Mouse (Mus musculus) mesoderm, embryonic 11.5 days (tissue): ENCODE measurements at regions not wholly inside any gene's neighbourhood (a gene's known extent, or its start where the extent isn't known, plus 50 kb on each side); places are given as distances from the start of the nearest gene placed in this dataset.
A peak's percentile ranks its signal among the peaks of the same experiment; 100 is the strongest.

Source experiments
- DNase-seq: peaks from one replicate; pipeline ENCODE4 v3.0.0-alpha.2; 2012; ENCODE audit warnings: low read depth, low spot score

GRCm38 (mm10) chr5:85285856-85286255, 779.5 kb downstream of the Cenpc1 start:
- DNase-seq, result no peak

DNA sequence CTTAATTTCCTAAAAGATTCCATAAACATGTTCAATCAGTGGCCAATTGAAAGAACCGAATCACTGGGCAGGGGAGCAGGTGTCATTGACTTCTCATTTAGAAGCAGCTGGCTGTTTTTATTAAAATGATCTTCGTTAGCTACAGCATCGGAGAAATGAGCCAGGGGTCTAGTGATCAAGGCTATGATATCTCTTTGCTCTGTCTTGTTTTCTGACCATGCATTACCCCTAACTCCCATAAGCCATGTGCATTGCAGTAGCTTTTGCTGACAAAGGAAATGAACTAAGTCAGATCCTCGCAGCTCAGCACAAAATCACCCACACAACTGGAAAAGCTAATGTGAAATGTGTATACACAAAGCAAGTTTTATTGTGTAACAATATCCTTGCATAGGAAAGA, 816.9 kb downstream of the Cenpc1 start:
- DNase-seq, result no peak

DNA sequence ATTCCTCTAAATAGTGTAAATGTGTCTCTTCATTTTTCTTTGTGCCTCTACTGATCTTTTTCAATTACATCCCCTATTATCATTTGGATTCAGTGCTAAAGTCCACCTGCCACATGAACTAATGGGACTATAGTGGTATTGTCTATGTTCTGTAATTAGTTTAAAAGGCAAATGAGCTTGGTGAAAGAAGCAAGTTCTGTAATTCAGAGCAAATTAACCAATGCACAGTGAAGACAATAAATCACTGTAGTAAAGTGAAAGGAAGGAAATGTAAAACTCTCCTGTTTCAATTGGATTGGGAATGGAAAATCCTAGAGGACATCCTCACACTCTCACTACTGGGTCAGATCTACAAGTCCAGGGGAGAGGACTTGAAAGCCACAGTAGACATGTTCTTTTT, 823.2 kb upstream of the Epha5 start:
- no peak for DNase-seq

DNA sequence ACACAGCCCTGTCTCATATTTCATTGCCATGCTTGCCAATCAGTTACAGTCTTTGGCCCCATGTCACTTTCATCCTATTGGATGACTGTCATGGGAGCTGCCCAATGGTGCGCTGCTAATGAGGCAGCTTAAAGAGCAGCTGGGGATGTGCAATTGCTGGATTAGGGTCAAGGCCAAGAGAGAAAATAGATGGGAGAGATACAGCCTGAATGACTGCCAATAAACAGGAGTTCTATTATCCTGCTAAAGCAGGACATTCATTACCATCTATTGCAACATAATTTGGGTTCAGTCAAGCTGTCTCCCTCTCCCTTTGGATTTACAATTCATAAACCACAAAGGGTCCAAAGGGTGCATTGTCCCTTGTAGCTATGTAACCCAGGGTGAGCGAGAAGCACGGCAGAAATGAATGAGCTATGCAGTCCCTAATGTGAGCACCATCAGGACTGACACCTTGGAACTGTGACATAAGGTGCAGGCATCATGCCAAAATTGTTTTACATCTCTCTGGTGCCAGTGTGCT, 822.4 kb upstream of the Epha5 start:
- peak; percentile 59 for DNase-seq
